Mouse (Mus musculus): Measurements from ENCODE around the gene Zfp592. TPM values are rescaled to one million over a fixed set of nuclear protein-coding genes. Genes with fewer than 3 reads are reported as not detected.
"Not testable (repeated sequence)": the region's sequence is repeated elsewhere in the genome, so short reads cannot be mapped to it uniquely, and the experiment has no call there.

Zfp592 gene
- polyA plus RNA-seq, 1 experiment from 2014 or later, result 9.9 TPM

GRCm38 (mm10) chr7:80971419-80971818, 22.1 kb upstream of the Zfp592 start:
- Histone ChIP-seq H3K9ac (ENCODE audit: low read depth, low read length) (no peak overlapping the region), H3K27me3 (replicated peaks; ENCODE audit: control insufficient read depth, insufficient read depth, low read length) (no peaks in the 10 kb centered on the region), H3K9me3 (ENCODE audit: control insufficient read depth, low read length) (no peaks in the 10 kb centered on the region), H3K27ac (ENCODE audit: low read length) (no peak overlapping the region), H3K4me3 (ENCODE audit: low read length) (no peak overlapping the region), H3K36me3 (ENCODE audit: control insufficient read depth, insufficient read depth, low read length) (no peaks in the 10 kb centered on the region), H3K4me1 (ENCODE audit: control insufficient read depth, insufficient read depth, low read length) (no peaks in the 10 kb centered on the region), H3K4me2 (ENCODE audit: low read depth, low read length) (no peak overlapping the region)
- 73% methylated on average over 2 of the region's 2 CpGs for WGBS
- 0 out of 2 replicates have a peak, but pooled peaks have one; percentile 5 for ATAC-seq

DNA sequence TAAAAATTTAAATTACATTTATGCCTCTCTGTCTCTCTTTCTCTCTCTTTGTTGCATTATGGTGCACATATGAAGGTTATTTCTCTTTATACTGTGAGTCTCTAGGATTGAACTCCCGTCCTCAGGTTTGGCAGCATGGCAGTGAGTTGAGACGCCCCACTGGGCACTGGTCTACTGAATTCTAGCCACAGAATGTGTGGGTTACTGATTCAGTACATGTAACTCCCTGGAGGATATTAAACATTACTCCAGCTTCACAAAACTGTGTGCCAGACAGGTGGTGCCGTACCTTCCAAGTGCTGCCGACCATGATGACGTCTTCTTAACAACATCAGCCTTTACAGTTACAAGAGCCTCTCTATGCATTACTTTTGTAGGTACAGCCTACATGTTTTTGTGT, 21.4 kb upstream of the Zfp592 start:
- ATAC-seq, result no peak
- no peak overlapping the region for H3K9ac ChIP-seq (ENCODE audit: low read depth, low read length)
- H3K4me3 ChIP-seq (ENCODE audit: low read length), result no peak overlapping the region
- H3K9me3 ChIP-seq (ENCODE audit: control insufficient read depth, low read length), result no peaks in the 10 kb centered on the region
- H3K36me3 ChIP-seq (ENCODE audit: control insufficient read depth, insufficient read depth, low read length), result no peaks in the 10 kb centered on the region
- H3K27ac ChIP-seq (ENCODE audit: low read length), result no peak overlapping the region
- H3K4me2 ChIP-seq (ENCODE audit: low read depth, low read length), result no peak overlapping the region
- H3K27me3 ChIP-seq (replicated peaks; ENCODE audit: control insufficient read depth, insufficient read depth, low read length), result no peaks in the 10 kb centered on the region
- WGBS, result 89% methylated on average over 5 of the region's 5 CpGs
- no peaks in the 10 kb centered on the region for H3K4me1 ChIP-seq (ENCODE audit: control insufficient read depth, insufficient read depth, low read length)

GRCm38 (mm10) chr7:80972920-80973637, 20.4 kb upstream of the Zfp592 start:
- not testable (repeated sequence) for H3K36me3 ChIP-seq (ENCODE audit: control insufficient read depth, insufficient read depth, low read length); H3K9me3 ChIP-seq (ENCODE audit: control insufficient read depth, low read length); ATAC-seq; H3K27ac ChIP-seq (ENCODE audit: low read length); H3K4me2 ChIP-seq (ENCODE audit: low read depth, low read length); H3K27me3 ChIP-seq (replicated peaks; ENCODE audit: control insufficient read depth, insufficient read depth, low read length); H3K4me1 ChIP-seq (ENCODE audit: control insufficient read depth, insufficient read depth, low read length); H3K4me3 ChIP-seq (ENCODE audit: low read length); H3K9ac ChIP-seq (ENCODE audit: low read depth, low read length)
- 64% methylated on average over 4 of the region's 4 CpGs for WGBS

- H3K4me2 ChIP-seq (ENCODE audit: low read depth, low read length); H3K4me1 ChIP-seq (ENCODE audit: control insufficient read depth, insufficient read depth, low read length); H3K4me3 ChIP-seq (ENCODE audit: low read length); H3K27me3 ChIP-seq (replicated peaks; ENCODE audit: control insufficient read depth, insufficient read depth, low read length); ATAC-seq; H3K9ac ChIP-seq (ENCODE audit: low read depth, low read length); H3K27ac ChIP-seq (ENCODE audit: low read length); H3K9me3 ChIP-seq (ENCODE audit: control insufficient read depth, low read length); H3K36me3 ChIP-seq (ENCODE audit: control insufficient read depth, insufficient read depth, low read length): not testable (repeated sequence)
- WGBS, result 33% methylated on average over 3 of the region's 3 CpGs
Measured at GRCm38 (mm10) chr7:80973638-80974015, 19.9 kb upstream of the Zfp592 start.

GRCm38 (mm10) chr7:80980566-80980965, 12.9 kb upstream of the Zfp592 start:
- no peaks in the 10 kb centered on the region for H3K9me3 ChIP-seq (ENCODE audit: control insufficient read depth, low read length)
- no peaks in the 10 kb centered on the region for H3K4me1 ChIP-seq (ENCODE audit: control insufficient read depth, insufficient read depth, low read length)
- H3K27ac ChIP-seq (ENCODE audit: low read length), result no peak overlapping the region
- 90% methylated on average over 11 of the region's 11 CpGs for WGBS
- no peaks in the 10 kb centered on the region for H3K27me3 ChIP-seq (replicated peaks; ENCODE audit: control insufficient read depth, insufficient read depth, low read length)
- no peak overlapping the region for H3K4me3 ChIP-seq (ENCODE audit: low read length)
- H3K9ac ChIP-seq (ENCODE audit: low read depth, low read length), result no peak overlapping the region
- H3K36me3 ChIP-seq (ENCODE audit: control insufficient read depth, insufficient read depth, low read length), result no peaks in the 10 kb centered on the region
- no peak overlapping the region for H3K4me2 ChIP-seq (ENCODE audit: low read depth, low read length)
- ATAC-seq, result no peak

- 37% methylated on average over 6 of the region's 6 CpGs for WGBS
- Histone ChIP-seq H3K4me3 (ENCODE audit: low read length) (no peak overlapping the region), H3K4me1 (ENCODE audit: control insufficient read depth, insufficient read depth, low read length) (peaks cover 20% of the 10 kb centered on the region), H3K36me3 (ENCODE audit: control insufficient read depth, insufficient read depth, low read length) (no peaks in the 10 kb centered on the region), H3K27ac (ENCODE audit: low read length) (peak overlapping the region; percentile 52; the same call in 1 of the 2 replicates), H3K9me3 (ENCODE audit: control insufficient read depth, low read length) (no peaks in the 10 kb centered on the region), H3K27me3 (replicated peaks; ENCODE audit: control insufficient read depth, insufficient read depth, low read length) (no peaks in the 10 kb centered on the region), H3K9ac (ENCODE audit: low read depth, low read length) (no peak overlapping the region), H3K4me2 (ENCODE audit: low read depth, low read length) (no peak overlapping the region)
- ATAC-seq, result peak; percentile 65
Measured at GRCm38 (mm10) chr7:80986458-80987187, 6.9 kb upstream of the Zfp592 start.

GRCm38 (mm10) chr7:80987805-80988625, 5.5 kb upstream of the Zfp592 start:
- peaks cover 27% of the 10 kb centered on the region for H3K4me1 ChIP-seq (ENCODE audit: control insufficient read depth, insufficient read depth, low read length)
- ATAC-seq, result no peak
- no peak overlapping the region for H3K27ac ChIP-seq (ENCODE audit: low read length)
- no peaks in the 10 kb centered on the region for H3K27me3 ChIP-seq (replicated peaks; ENCODE audit: control insufficient read depth, insufficient read depth, low read length)
- no peaks in the 10 kb centered on the region for H3K36me3 ChIP-seq (ENCODE audit: control insufficient read depth, insufficient read depth, low read length)
- H3K9ac ChIP-seq (ENCODE audit: low read depth, low read length), result no peak overlapping the region
- WGBS, result 54% methylated on average over 4 of the region's 4 CpGs
- H3K4me2 ChIP-seq (ENCODE audit: low read depth, low read length), result no peak overlapping the region
- no peak overlapping the region for H3K4me3 ChIP-seq (ENCODE audit: low read length)
- no peaks in the 10 kb centered on the region for H3K9me3 ChIP-seq (ENCODE audit: control insufficient read depth, low read length)

GRCm38 (mm10) chr7:80990276-80990675, 3.2 kb upstream of the Zfp592 start:
- ATAC-seq, result no peak

GRCm38 (mm10) chr7:80991589-80991988, 1.9 kb upstream of the Zfp592 start:
- no peak for ATAC-seq
- no peaks in the 10 kb centered on the region for H3K27me3 ChIP-seq (replicated peaks; ENCODE audit: control insufficient read depth, insufficient read depth, low read length)
- peak overlapping the region; percentile 97 for H3K4me3 ChIP-seq (ENCODE audit: low read length)
- H3K4me1 ChIP-seq (ENCODE audit: control insufficient read depth, insufficient read depth, low read length), result peaks cover 42% of the 10 kb centered on the region
- H3K27ac ChIP-seq (ENCODE audit: low read length), result no peak overlapping the region
- 84% methylated on average over 5 of the region's 5 CpGs for WGBS
- no peaks in the 10 kb centered on the region for H3K9me3 ChIP-seq (ENCODE audit: control insufficient read depth, low read length)
- H3K36me3 ChIP-seq (ENCODE audit: control insufficient read depth, insufficient read depth, low read length), result no peaks in the 10 kb centered on the region
- H3K9ac ChIP-seq (ENCODE audit: low read depth, low read length), result peak overlapping the region; percentile 96
- peak overlapping the region; percentile 66 for H3K4me2 ChIP-seq (ENCODE audit: low read depth, low read length)

More at GRCm38 (mm10) chr7:80990276-80990675, 3.2 kb upstream of the Zfp592 start:
- no peaks in the 10 kb centered on the region for H3K27me3 ChIP-seq (replicated peaks; ENCODE audit: control insufficient read depth, insufficient read depth, low read length)
- no peaks in the 10 kb centered on the region for H3K9me3 ChIP-seq (ENCODE audit: control insufficient read depth, low read length)
- 70% methylated on average over 6 of the region's 6 CpGs for WGBS
- H3K4me2 ChIP-seq (ENCODE audit: low read depth, low read length), result no peak overlapping the region
- no peak overlapping the region for H3K27ac ChIP-seq (ENCODE audit: low read length)
- no peak overlapping the region for H3K4me3 ChIP-seq (ENCODE audit: low read length)
- H3K9ac ChIP-seq (ENCODE audit: low read depth, low read length), result no peak overlapping the region
- H3K36me3 ChIP-seq (ENCODE audit: control insufficient read depth, insufficient read depth, low read length), result no peaks in the 10 kb centered on the region
- H3K4me1 ChIP-seq (ENCODE audit: control insufficient read depth, insufficient read depth, low read length), result peaks cover 32% of the 10 kb centered on the region

All from intestine, embryonic 16.5 days (tissue).